Mouse (Mus musculus): ENCODE results near the gene Clec11a.

- no peak for TF ChIP-seq POLR2A (IDR thresholded peaks at IDR 0.05; ENCODE audit: insufficient read depth, low read length)
- TF ChIP-seq CTCF (IDR thresholded peaks at IDR 0.05; ENCODE audit: low read depth, low read length), result no peak
- no peak for TF ChIP-seq EP300 (IDR thresholded peaks at IDR 0.05; ENCODE audit: insufficient read depth, low read depth, low read length)
Observed at GRCm38 (mm10) chr7:44268117-44268516, 38.6 kb downstream of the Clec11a start.

All from ES-Bruce4 (cell line).